Mouse (Mus musculus) embryonic fibroblast, embryonic 13.5 days (primary cell): ENCODE measurements at regions not wholly inside any gene's neighbourhood (a gene's known extent, or its start where the extent isn't known, plus 50 kb on each side); places are given as distances from the start of the nearest gene placed in this dataset.
A peak's percentile ranks its signal among the peaks of the same experiment; 100 is the strongest.

Experiments
- H3K27ac ChIP-seq: 2 replicates; pipeline ENCODE4 v1.5.1; 2012; ENCODE audit warnings: low read length, control low read depth, inconsistent platforms; ENCODE audit not compliant: insufficient read depth
- H3K4me1 ChIP-seq: 2 replicates; pipeline ENCODE4 v1.6.1; 2011; ENCODE audit warnings: low read length; ENCODE audit not compliant: control insufficient read depth, insufficient read depth
- H3K4me3 ChIP-seq: 2 replicates; pipeline ENCODE4 v1.5.1; 2011; ENCODE audit warnings: mild to moderate bottlenecking, control low read depth, low read length; ENCODE audit not compliant: insufficient read depth
- CTCF ChIP-seq: IDR thresholded peaks from 2 replicates; pipeline ENCODE4 v1.5.1; 2011; ENCODE audit warnings: mild to moderate bottlenecking, control low read depth, low read length, moderate library complexity, borderline replicate concordance; ENCODE audit not compliant: insufficient read depth
- POLR2A ChIP-seq: IDR thresholded peaks from 2 replicates; pipeline ENCODE4 v1.6.1; 2011; ENCODE audit warnings: low read depth, mild to moderate bottlenecking, control low read depth, low read length, moderate library complexity

DNA sequence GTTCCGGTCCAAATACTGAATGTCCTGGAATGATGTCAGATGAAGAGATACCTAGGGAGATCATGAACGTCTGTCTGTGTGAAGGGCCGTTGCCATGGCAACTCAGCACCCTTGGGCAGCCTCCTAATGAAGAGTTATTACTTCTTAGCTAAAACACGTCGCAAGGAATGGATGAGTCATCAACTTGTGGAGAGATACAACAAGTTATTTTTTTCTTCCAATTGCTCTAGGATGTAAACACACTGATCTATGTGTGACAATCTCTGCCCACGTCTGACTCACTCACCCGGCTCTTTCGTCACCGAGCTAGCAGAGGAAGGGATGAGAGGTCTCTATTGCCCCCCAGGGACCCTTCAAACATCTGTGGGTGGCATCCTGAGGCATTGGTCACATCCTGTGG lies 225.7 kb downstream of the Sipa1l2 start:
- Histone ChIP-seq H3K4me1 (peaks cover 27% of the 10 kb centered on the region), H3K4me3 (no peak overlapping the region), H3K27ac (peak overlapping the region; percentile 80)
- TF ChIP-seq CTCF: no peak
- no peak for TF ChIP-seq POLR2A

DNA sequence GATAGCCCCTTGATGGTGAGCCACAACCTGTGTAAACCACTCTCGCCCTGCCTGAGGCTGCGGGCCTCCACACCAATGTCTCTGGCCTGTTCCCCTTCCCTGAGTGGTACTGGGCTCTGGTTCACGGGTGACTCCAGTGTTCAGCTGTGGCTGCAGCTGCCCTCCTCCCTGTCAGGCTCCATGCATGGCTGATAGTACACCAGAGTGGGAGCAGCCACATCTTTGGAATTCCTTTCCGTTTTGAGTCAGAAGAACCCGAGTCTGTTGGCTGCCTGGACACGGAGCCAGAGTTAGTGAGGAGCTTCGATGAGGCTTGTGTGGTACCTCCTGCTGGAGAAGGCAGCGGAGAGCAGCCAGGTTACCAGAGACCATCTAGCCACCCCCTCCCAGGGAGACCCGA lies 227.1 kb downstream of the Sipa1l2 start:
- peaks cover 25% of the 10 kb centered on the region for H3K4me1 ChIP-seq
- H3K4me3 ChIP-seq: no peak overlapping the region
- TF ChIP-seq POLR2A (no peak), CTCF (no peak)
- H3K27ac ChIP-seq: peak overlapping the region; percentile 58

DNA sequence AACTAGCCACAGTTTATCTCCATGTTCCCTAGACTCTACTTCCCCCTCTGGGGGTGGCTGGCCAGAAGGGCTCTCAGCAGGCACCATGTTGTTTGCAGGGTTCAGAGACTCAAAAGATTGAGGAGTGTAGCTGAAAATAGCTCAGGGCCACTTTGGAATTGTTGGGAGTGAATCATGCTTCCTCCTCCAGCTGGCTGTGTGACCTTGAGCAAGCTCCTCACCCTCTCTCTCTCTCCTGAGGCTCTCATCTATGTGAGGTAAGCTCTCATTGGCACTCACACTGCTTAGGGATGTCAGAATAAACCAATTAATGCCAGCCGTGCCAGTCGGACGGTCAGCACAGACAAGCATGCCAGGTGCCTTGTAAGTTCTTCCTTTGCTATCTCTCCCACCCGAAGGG lies 228.0 kb downstream of the Sipa1l2 start:
- no peak overlapping the region for H3K4me3 ChIP-seq
- TF ChIP-seq CTCF (no peak), POLR2A (no peak)
- H3K4me1 ChIP-seq: peaks cover 25% of the 10 kb centered on the region
- H3K27ac ChIP-seq: peak overlapping the region; percentile 9; the same call in 1 of the 2 replicates

DNA sequence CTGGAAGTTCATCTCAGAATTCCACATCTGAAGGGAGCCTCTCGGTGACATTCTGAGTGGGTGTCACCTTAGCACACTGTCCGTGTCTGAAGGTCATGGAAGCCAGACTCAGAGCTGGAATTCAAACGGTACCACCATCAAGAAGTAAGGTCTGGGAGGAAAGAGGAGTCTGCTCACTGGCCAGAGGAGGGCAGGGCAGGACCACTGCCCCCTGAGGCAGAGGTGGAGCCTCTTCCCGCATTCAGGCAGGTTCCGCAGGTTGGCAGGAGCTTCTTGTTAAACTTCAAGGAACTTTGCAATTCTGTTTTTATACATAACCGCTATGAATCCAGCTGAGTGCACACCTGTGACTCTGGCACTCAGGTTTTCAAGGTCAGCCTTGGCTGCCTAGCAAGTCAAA lies 231.4 kb downstream of the Sipa1l2 start:
- TF ChIP-seq POLR2A: no peak
- peak; percentile 30; the same call in 1 of the 2 replicates for TF ChIP-seq CTCF
- H3K4me3 ChIP-seq: no peak overlapping the region
- peaks cover 14% of the 10 kb centered on the region for H3K4me1 ChIP-seq
- H3K27ac ChIP-seq: no peak overlapping the region

DNA sequence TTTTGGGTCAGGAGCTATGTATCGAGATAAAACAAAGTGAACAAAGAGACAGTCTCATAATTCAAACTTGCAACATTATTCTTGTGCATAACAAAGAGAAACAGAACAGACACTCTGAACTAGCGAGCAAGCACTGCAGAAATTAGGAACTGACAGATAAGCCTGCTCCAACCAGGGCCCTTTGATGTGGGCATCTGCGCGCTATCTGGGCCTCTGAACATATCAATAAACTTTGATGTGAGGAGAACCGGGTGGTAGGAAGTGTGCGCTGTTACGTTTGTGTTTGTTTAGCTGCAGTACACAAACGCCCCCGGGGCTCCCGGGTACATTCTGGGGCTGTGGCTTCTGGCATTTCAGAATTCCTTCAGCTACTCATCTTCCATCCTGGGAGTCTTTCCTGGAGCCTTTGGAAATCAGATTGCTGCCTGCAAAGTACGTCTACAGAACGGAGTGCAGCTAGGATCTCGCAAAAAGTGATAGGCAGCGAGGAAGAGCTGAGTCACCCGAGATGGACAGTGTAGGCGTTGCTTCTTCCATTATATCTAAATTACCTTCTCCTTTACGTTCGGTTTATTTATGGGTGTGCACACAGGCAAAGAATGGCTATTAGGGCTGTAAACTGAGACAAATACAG lies 232.0 kb downstream of the Sipa1l2 start:
- TF ChIP-seq POLR2A: no peak
- no peak for TF ChIP-seq CTCF
- peaks cover 12% of the 10 kb centered on the region for H3K4me1 ChIP-seq
- H3K4me3 ChIP-seq: no peak overlapping the region
- H3K27ac ChIP-seq: no peak overlapping the region

DNA sequence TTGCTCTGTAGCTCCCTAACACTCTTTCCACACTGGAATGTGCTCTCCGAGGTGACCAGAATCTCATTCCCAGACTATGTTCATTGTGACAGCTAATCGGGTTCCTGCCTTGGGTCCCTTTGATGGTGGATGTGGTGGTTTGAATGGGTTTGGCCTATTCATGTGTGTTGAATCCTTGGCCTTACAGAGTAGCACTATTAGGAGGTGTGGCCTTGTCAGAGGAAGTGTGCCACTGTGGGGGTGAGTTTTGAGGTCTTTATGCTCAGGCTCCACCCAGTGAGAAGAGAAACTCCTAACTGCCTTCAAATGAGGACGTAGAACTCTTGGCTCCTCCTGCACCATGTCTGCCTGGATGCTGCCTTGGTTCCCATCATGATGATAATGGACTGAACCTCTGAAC lies 232.8 kb downstream of the Sipa1l2 start:
- Histone ChIP-seq H3K27ac (no peak overlapping the region), H3K4me1 (peaks cover 9% of the 10 kb centered on the region), H3K4me3 (no peak overlapping the region)
- TF ChIP-seq CTCF (no peak), POLR2A (no peak)

DNA sequence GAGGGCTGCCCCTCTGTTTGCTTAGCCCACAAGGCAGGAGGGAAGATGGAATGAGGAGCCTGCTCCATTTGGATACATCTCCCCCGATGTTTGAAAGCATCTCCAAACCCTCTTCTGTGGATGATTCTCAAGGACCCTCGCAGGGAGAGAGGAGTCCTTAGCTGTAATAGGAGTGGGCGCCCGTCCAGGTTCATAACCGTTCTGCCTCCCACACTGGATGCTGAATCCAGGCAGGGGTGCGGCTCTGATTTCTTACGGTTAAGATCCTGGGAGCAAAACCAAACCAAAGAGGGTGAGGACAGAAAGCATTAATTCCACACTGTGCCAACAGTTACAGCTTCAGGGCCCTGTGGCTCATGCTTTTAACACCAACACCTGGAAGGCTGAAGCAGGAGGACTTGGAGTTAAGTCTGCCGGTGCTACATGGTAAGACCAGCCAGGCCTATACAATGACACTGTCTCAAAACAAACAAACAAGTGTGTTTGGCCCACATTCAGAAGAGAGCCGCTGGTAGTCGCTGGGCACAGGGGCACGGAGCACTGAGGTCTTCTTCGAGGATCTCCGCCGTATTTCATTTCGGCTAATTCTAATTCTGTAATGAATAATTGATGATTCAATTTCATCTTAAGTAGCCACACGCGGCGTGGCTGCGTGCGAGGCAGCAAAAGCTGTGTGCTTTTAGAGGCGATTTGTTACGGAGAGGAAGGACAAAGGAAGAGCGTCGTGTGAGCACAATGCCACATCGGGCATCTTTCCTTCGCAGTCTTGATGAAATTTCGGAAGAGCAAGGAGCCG lies 233.8 kb downstream of the Sipa1l2 start:
- peaks cover 2% of the 10 kb centered on the region for H3K4me1 ChIP-seq
- H3K27ac ChIP-seq: no peak overlapping the region
- TF ChIP-seq CTCF: no peak
- TF ChIP-seq POLR2A: no peak
- H3K4me3 ChIP-seq: no peak overlapping the region

DNA sequence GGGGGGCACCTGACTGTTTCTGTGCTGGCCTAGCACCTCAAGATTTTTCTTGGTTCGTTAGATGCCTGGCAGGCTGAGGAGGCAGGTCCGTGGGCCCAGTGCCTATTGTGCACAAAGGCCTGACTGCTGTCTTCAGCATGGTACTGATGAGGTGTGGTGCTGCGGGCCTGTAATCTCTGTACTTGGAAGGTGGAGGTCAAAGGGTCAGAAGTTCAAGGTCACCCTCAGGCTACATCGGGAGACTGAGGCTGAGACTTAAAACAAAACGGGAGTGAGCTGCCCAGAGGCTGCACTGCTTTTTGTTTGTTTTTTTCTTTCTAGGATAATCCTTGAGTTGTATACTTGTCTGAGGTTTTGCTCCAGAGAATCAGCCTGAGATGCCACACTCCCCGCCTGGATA lies 234.4 kb downstream of the Sipa1l2 start:
- H3K4me3 ChIP-seq: no peak overlapping the region
- TF ChIP-seq POLR2A: no peak
- TF ChIP-seq CTCF: no peak
- peaks cover 2% of the 10 kb centered on the region for H3K4me1 ChIP-seq
- no peak overlapping the region for H3K27ac ChIP-seq

DNA sequence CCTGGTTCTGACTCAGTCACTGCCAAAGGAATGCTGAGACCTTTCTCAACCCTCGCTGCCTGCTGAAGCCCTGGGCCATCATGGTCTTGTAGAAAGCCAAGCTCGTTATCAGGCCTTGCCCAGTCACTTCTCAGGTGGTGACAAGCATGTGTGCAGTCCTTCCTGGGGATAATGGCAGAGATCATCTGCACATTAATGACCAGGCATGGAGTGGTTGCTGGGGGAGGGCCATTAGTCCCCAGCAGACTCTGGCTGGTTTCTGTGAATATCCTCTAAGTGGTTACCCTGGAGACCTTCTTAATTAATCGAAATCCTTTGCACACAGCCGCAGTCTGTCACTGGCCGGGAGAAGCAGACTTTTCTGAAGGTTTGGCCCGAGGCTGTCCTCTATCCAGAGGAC lies 239.0 kb downstream of the Sipa1l2 start:
- H3K27ac ChIP-seq: no peak overlapping the region
- H3K4me3 ChIP-seq: no peak overlapping the region
- no peak for TF ChIP-seq CTCF
- TF ChIP-seq POLR2A: no peak
- H3K4me1 ChIP-seq: no peaks in the 10 kb centered on the region

DNA sequence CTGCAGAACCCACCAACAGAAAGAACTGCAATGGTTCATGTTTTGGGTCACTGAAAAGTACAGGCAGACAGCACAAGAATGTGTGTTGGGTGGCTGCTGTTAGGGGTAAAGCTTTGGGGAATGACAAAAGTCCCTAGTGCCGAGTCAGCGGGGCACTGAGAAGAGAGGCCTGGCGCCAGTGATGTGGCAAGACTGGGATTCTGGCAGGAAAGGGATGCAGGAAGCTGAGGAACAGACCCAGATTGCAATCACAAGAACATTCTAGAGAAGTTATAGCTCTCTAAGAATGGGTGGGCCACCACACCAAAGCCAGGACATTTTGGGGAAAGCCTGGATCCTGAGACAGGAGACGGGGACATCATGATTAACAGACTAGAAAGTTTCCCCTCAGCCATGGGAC lies 241.0 kb downstream of the Sipa1l2 start:
- Histone ChIP-seq H3K27ac (no peak overlapping the region), H3K4me1 (no peaks in the 10 kb centered on the region), H3K4me3 (no peak overlapping the region)
- TF ChIP-seq POLR2A (no peak), CTCF (no peak)
